17 mouse cellular contexts compared by ENCODE assay signal in genomic region chr11:55011440-55011839, GRCm38 (mm10).
"Had no signal": no experiment of that assay in that cellular context is flagged by ENCODE, and none has a peak within 500 bp of the region (broad histone marks: within the 10 kb centered on the region; RNA-seq: fewer than 3 reads in every experiment).

No protein-coding gene starts in this region.

- DNase-seq: kidney, adult 2 months; kidney, postnatal 14 days; layer of hippocampus, adult 9-11 months; layer of hippocampus, postnatal 36 days; liver; lung, adult 18-20 months; lung, postnatal 36 days; midbrain, embryonic 14.5 days had no signal

- H3K4me1 ChIP-seq: limb, embryonic 12.5 days; neural tube, embryonic 12.5 days had no signal

- H3K27me3 ChIP-seq: intestine, embryonic 15.5 days; kidney, embryonic 15.5 days; limb, embryonic 12.5 days; neural tube, embryonic 12.5 days; stomach, embryonic 15.5 days had no signal

- H3K4me3 ChIP-seq: intestine, embryonic 15.5 days; kidney, embryonic 15.5 days; limb, embryonic 12.5 days; midbrain, embryonic 10.5 days; myocyte; neural tube, embryonic 12.5 days; stomach, embryonic 15.5 days had no signal

- H3K27ac ChIP-seq: intestine, embryonic 15.5 days; kidney, embryonic 15.5 days; limb, embryonic 12.5 days; liver, embryonic 14.5 days; midbrain, embryonic 10.5 days; neural tube, embryonic 12.5 days; stomach, embryonic 15.5 days had no signal

- ATAC-seq: intestine, embryonic 15.5 days; lung, postnatal 0 days had no signal
